Mouse (Mus musculus): Measurements from ENCODE around the gene 9930111J21Rik1.
"Not testable (repeated sequence)": the region's sequence is repeated elsewhere in the genome, so short reads cannot be mapped to it uniquely, and the experiment has no call there.

The 9930111J21Rik1 gene

GRCm38 (mm10) chr11:48918380-48918779 lies 60.8 kb downstream of the 9930111J21Rik1 start:
- DNase-seq (ENCODE audit: low spot score), result no peak

GRCm38 (mm10) chr11:48913611-48914010 lies 65.6 kb downstream of the 9930111J21Rik1 start:
- DNase-seq (ENCODE audit: low spot score), result no peak

DNA sequence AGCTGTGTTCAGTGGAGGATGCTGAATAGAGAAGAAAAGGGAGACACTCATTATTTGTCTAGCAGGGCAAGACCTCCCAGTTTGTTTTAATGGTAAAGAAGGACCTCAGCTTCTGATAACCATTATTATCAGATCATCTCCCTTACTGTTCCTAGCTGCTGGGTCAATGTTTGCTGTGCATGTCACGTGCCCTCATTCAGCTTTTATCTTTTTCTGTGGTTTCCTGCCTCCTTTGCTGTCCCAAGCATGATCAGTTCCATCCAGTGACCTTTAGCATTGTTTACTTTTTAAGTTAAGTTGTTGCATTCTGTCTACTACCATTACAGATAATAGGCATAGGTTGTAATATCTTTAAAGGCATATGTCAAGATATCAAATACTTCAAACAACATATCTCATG lies 70.7 kb downstream of the 9930111J21Rik1 start:
- DNase-seq (ENCODE audit: low spot score), result no peak

DNA sequence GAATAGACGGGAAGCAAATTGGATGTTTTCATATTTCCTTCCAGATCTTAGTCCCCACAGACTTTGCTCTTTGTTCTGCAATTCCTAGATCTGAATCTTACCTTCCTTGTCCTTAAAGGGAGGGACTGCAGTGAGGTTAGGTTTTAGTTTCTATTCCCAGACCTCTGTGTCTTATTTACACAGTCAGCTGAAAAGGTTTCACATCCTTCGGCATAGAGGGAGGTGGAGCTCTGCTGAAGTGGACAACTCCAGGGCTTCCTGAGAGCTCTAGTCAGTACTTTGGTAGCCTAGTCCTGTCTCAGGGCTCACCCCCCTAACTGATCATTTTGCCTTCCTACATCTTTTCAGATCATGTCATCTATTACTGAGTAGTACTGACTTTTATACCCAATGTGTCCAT lies 77.2 kb downstream of the 9930111J21Rik1 start, which contains the start of gene Gm5431:
TSS of gene Gm5431 (minus strand) at position 194 of the 400 bp plus-strand sequence.
- DNase-seq (ENCODE audit: low spot score), result no peak

DNA sequence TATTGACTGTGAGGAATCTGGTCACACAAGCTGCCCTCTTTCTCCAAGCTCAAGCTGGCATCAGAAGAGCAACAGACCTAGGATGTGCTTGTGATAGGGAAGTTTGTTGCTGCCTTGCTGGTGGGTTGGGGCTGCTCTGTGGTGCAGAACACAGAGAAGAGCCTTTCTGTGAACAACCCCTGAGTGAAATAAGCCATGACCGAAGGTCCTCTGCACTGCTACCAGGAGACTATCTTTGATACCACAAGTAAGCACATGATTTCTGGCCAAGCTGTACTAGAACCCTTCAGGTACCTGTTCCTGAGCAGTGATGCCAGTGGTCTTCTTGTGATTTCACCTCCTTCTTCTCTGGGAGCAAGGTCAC lies 77.6 kb downstream of the 9930111J21Rik1 start:
- not testable (repeated sequence) for DNase-seq (ENCODE audit: low spot score)

DNA sequence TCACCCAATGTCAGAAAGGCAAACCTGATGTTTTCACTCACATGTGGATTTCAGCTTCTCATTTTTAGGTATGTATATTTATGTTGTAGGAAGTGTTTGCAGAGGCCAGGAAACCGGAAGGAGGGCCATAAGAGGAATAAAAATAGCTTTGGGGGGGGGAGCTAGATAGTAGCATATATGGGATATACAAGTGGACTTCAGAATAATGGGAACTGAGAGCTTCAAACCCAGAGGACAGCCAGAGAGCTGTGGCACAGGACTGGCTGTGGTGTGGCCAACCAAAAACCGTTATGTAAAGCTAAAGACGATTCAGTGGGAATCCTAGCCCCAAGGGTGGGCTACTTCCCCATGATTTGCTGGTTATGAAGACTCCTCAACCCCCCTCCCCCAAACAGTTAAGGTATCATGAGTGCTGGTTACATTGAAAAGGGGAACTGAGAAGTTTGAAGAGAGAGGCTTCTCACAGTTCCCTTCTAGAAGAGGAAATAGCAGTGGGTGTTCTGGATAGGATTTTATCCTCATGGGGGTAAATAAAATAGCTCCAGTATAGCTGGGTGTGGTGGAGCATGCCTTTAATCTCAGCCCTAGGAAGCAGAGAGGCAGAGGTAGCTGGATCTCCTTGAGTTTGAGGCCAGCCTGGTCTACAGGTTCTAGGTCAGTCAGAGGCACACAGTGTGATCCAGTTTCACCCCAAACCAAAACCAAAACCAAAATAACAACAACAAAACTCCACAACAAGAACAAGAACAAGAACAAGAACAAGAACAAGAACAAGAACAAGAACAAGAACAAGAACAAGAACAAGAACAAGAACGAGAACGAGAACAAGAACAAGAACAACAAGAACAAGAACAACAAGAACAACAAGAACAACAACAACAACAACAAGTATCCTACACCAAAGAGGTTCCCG lies 78.3 kb downstream of the 9930111J21Rik1 start:
- DNase-seq (ENCODE audit: low spot score), result not testable (repeated sequence)

DNA sequence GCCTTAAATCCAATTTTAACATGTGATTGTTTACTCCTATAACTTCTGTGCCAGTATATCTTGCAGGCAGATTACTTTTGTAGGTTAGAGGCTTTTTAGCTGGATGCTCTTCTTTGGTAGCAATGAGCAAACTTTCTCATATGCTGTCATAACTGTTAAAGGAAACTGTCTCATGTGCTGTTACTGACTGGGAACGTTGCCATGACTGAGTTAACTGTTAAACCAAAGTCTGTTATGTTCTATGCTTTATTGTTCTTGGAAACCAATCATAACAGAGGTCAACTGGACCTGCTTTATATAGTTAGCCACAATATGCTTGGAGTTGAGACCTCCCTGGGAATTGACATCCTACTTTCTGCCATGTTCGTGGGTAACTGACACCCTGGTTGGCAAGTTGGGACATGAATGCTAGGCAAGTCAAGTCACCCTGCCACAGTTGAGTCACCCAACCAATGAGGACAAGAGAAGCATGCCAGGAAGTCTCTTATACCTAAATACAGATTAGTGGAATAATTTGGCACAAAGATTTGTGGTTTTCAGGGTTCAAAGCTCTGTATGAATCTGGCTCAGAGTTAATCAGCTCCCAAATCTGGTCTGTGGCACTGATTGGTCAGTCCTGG lies 80.3 kb downstream of the 9930111J21Rik1 start:
- DNase-seq (ENCODE audit: low spot score), result no peak

All from MN1 (cell line).